ENCODE assay signal across 22 mouse cellular contexts in the genomic region with DNA sequence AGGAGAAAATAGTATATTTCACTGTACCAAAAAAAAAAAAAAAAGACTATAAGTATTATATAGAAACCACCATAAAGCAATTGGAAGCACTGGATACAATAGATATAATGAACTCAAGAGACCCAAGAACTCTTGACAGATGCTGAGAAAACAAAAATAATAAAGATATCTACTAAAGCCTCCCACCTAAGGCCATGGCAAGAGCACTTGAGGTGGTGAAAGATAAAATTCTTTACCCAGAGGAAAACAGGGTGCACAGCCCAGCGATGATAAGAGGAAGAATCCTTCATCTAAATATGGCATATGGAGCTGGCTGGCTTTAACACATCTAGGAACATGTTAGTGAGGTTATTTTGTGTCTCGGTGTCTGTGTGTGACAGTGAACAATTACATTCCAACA. TPM values are rescaled to one million over a fixed set of nuclear protein-coding genes. Genes with fewer than 3 reads are reported as not detected.
DNase-seq lines count a peak whose midpoint lies in the region; ATAC-seq and TF ChIP-seq lines count a peak whose summit lies in the region.
"Had no signal": no experiment of that assay in that cellular context is flagged by ENCODE, and none has a peak within 500 bp of the region (broad histone marks: within the 10 kb centered on the region; RNA-seq: fewer than 3 reads in every experiment).

No protein-coding gene starts in this region.

- H3K4me1 ChIP-seq in heart, embryonic 16.5 days (ENCODE audit: control insufficient read depth, insufficient read depth, low read length), result peaks cover 27% of the 10 kb centered on the region
- H3K4me1 ChIP-seq in liver, embryonic 14.5 days (replicated peaks; ENCODE audit: control insufficient read depth in 2 of 2, insufficient read depth in 2 of 2, low read length in 1 of 2), result peaks cover 19 to 30% of the 10 kb centered on the region in 2 experiments
- H3K4me1 ChIP-seq: embryonic facial prominence, embryonic 12.5 days had no signal

- ATAC-seq in heart, embryonic 16.5 days (replicated peaks; ENCODE audit: extremely low read depth, insufficient read depth, low FRiP score), result peak; percentile 67
- peak; percentile 62; the same call in 1 of the 2 replicates for ATAC-seq in common myeloid progenitor, adult 5-6 weeks (replicated peaks; ENCODE audit: low read depth, poor library complexity, severe bottlenecking)
- ATAC-seq in liver, embryonic 14.5 days (ENCODE audit: insufficient read depth), result peak; percentile 98
- ATAC-seq: activated CD4-positive, CD25-positive, alpha-beta regulatory T cell, adult 4 months; CD4-positive, CD25-positive, alpha-beta regulatory T cell, adult 4 months; hindbrain, postnatal 0 days had no signal

- no peaks in the 10 kb centered on the region for H3K27me3 ChIP-seq in heart, embryonic 16.5 days (ENCODE audit: control insufficient read depth, insufficient read depth, low read length)
- H3K27me3 ChIP-seq in liver, embryonic 14.5 days (ENCODE audit: control insufficient read depth, insufficient read depth, low read length), result no peaks in the 10 kb centered on the region
- H3K27me3 ChIP-seq: embryonic facial prominence, embryonic 12.5 days; midbrain, embryonic 12.5 days had no signal

- WGBS in heart, embryonic 16.5 days, result 30% methylated on average over 2 of the region's 2 CpGs
- WGBS in liver, embryonic 14.5 days (ENCODE audit: insufficient replicate concordance), result 5% methylated on average over 2 of the region's 2 CpGs

- no peak for TF ChIP-seq CTCF in liver, embryonic 14.5 days (IDR thresholded peaks at IDR 0.05; ENCODE audit: low read depth)

- H3K36me3 ChIP-seq in heart, embryonic 16.5 days (ENCODE audit: control insufficient read depth, insufficient read depth), result no peaks in the 10 kb centered on the region
- H3K36me3 ChIP-seq in liver, embryonic 14.5 days (replicated peaks; ENCODE audit: control insufficient read depth, insufficient read depth, low read depth), result no peaks in the 10 kb centered on the region
- H3K36me3 ChIP-seq: embryonic facial prominence, embryonic 12.5 days had no signal

- peak overlapping the region; percentile 48 for H3K27ac ChIP-seq in heart, embryonic 16.5 days (ENCODE audit: low read length)
- H3K27ac ChIP-seq in liver, embryonic 14.5 days, result peak overlapping the region; percentile 72
- H3K27ac ChIP-seq: embryonic facial prominence, embryonic 12.5 days; forebrain, embryonic 10.5 days; hindbrain, postnatal 0 days; midbrain, embryonic 12.5 days had no signal

- H3K4me3 ChIP-seq in heart, embryonic 16.5 days (ENCODE audit: low read length), result no peak overlapping the region
- H3K4me3 ChIP-seq in liver, embryonic 14.5 days (ENCODE audit: insufficient read depth in 1 of 2, low read depth in 2 of 2, low read length in 2 of 2), result no peak overlapping the region
- H3K4me3 ChIP-seq: embryonic facial prominence, embryonic 12.5 days; forebrain, embryonic 10.5 days; midbrain, embryonic 12.5 days; myocyte had no signal

- H3K9me3 ChIP-seq in heart, embryonic 16.5 days (replicated peaks; ENCODE audit: control insufficient read depth, low read length), result no peaks in the 10 kb centered on the region
- no peaks in the 10 kb centered on the region for H3K9me3 ChIP-seq in liver, embryonic 14.5 days (ENCODE audit: control insufficient read depth, low read length)
- H3K9me3 ChIP-seq: embryonic facial prominence, embryonic 12.5 days; forebrain, embryonic 10.5 days; midbrain, embryonic 12.5 days had no signal

- DNase-seq in heart, adult 8-10 months (ENCODE audit: low spot score), result no peak
- peak; percentile 51 for DNase-seq in c-Kit-negative CD71-positive TER-119-positive erythroid progenitor cells, embryonic 14.5 days (ENCODE audit: low read depth, low spot score)
- DNase-seq in liver, embryonic 14.5 days (ENCODE audit: low read depth in 3 of 3, low spot score in 3 of 3), result peak; percentile 69 to 75 (median 73)
- DNase-seq in cerebellum, postnatal 4 days (ENCODE audit: low spot score in 2 of 2), result no peak
- DNase-seq in urinary bladder, postnatal 4 days (ENCODE audit: low spot score in 2 of 2), result no peak
- DNase-seq: adrenal gland, postnatal 25 days; cerebellum, postnatal 14 days; kidney, adult 9 months; lung, postnatal 14 days; thymus, postnatal 25 days had no signal

- TF ChIP-seq EP300 in liver, embryonic 14.5 days (IDR thresholded peaks at IDR 0.05; ENCODE audit: low read depth), result peak; percentile 89

- peak overlapping the region; percentile 21; the same call in 1 of the 2 replicates for H3K4me2 ChIP-seq in heart, embryonic 16.5 days (ENCODE audit: low read depth, low read length)
- peak overlapping the region; percentile 54 for H3K4me2 ChIP-seq in liver, embryonic 14.5 days (ENCODE audit: low read depth)
- H3K4me2 ChIP-seq: embryonic facial prominence, embryonic 12.5 days; midbrain, embryonic 12.5 days had no signal

- no peak overlapping the region for H3K9ac ChIP-seq in heart, embryonic 16.5 days (ENCODE audit: low read length)
- no peak overlapping the region; the same call in 1 of the 2 replicates for H3K9ac ChIP-seq in liver, embryonic 14.5 days (replicated peaks)
- H3K9ac ChIP-seq: embryonic facial prominence, embryonic 12.5 days; midbrain, embryonic 12.5 days had no signal

RNA-seq across cellular contexts. Expression of gene Usp54, which starts 41.3 kb away (rescaled TPM):
- polyA plus RNA-seq in heart, embryonic 16.5 days (2015; fragmentation: Nextera tagmentation; extraction: Ambion mirVana), result 3.8 and 4.5 TPM in 2 replicates
- total RNA-seq in heart, adult 8-10 months (2022), result 10 to 100 TPM; 11.3 to 26.0 (median 18.6) TPM
- total RNA-seq in common myeloid progenitor, adult 5-6 weeks (2017), result 8.3 and 8.6 TPM in 2 replicates
- polyA plus RNA-seq in liver, embryonic 14.5 days (2012; rRNA removed), result 1.2 and 1.3 TPM in 2 replicates
- polyA plus RNA-seq in liver, embryonic 14.5 days (2014; fragmentation: Nextera tagmentation; extraction: Ambion mirVana), result 1.1 and 1.2 TPM in 2 replicates

RNA-seq across cellular contexts. Expression of gene Ppp3cb, which starts 53.2 kb away (rescaled TPM):
- 28.4 and 32.0 TPM in 2 replicates for polyA plus RNA-seq in heart, embryonic 16.5 days (2015; fragmentation: Nextera tagmentation; extraction: Ambion mirVana)
- total RNA-seq in heart, adult 8-10 months (2022), result 10 to 100 TPM; 64.5 to 69.8 (median 69.3) TPM
- total RNA-seq in common myeloid progenitor, adult 5-6 weeks (2017), result 55.1 and 94.1 TPM in 2 replicates
- polyA plus RNA-seq in liver, embryonic 14.5 days (2012; rRNA removed), result 18.0 and 22.7 TPM in 2 replicates
- polyA plus RNA-seq in liver, embryonic 14.5 days (2014; fragmentation: Nextera tagmentation; extraction: Ambion mirVana), result 21.6 and 24.8 TPM in 2 replicates

RNA-seq across cellular contexts. Expression of gene Myoz1, which starts 56.8 kb away (rescaled TPM):
- 12.0 and 14.9 TPM in 2 replicates for polyA plus RNA-seq in heart, embryonic 16.5 days (2015; fragmentation: Nextera tagmentation; extraction: Ambion mirVana)
- 1 to 10 TPM; 1.1 to 1.6 (median 1.4) TPM for total RNA-seq in heart, adult 8-10 months (2022)
- not detected in 2 replicates for total RNA-seq in common myeloid progenitor, adult 5-6 weeks (2017)
- polyA plus RNA-seq in liver, embryonic 14.5 days (2012; rRNA removed), result 0.04 and 0.10 TPM in 2 replicates
- 0.14 TPM in 1 of 2 replicates, not detected in the other for polyA plus RNA-seq in liver, embryonic 14.5 days (2014; fragmentation: Nextera tagmentation; extraction: Ambion mirVana)
- total RNA-seq: adrenal gland, postnatal 25 days; hindbrain, postnatal 0 days; left cerebral cortex, postnatal 10 days; neutrophil, adult 5-6 weeks had no signal
- polyA plus RNA-seq: activated CD4-positive, CD25-positive, alpha-beta regulatory T cell, adult 4 months; CD4-positive, CD25-positive, alpha-beta regulatory T cell, adult 4 months; hindbrain, postnatal 0 days; small intestine, adult 2 months had no signal

Comparison
In these comparisons a context has a peak if more than half of its experiments do, and no peak if none do; other contexts are left out.
1. DNase-seq: peak in c-Kit-negative CD71-positive TER-119-positive erythroid progenitor cells, embryonic 14.5 days (single experiment) and liver, embryonic 14.5 days (3 of 3); none in heart, adult 8-10 months (single experiment), cerebellum, postnatal 4 days (0 of 2) and urinary bladder, postnatal 4 days (0 of 2).
2. Peak in every context shown above with its lines, with median percentiles within 50 percentile points of each other: ATAC-seq.